Mouse (Mus musculus): ENCODE data around the gene Kcne4. TPM values are rescaled to one million over a fixed set of nuclear protein-coding genes. Genes with fewer than 3 reads are reported as not detected.
A peak's percentile ranks its signal among the peaks of the same experiment; 100 is the strongest.
"Not testable (repeated sequence)": the region's sequence is repeated elsewhere in the genome, so short reads cannot be mapped to it uniquely, and the experiment has no call there.

Gene Kcne4
- 0.75 and 0.84 TPM in 2 replicates for polyA plus RNA-seq (2012; rRNA removed)

- WGBS = 19% methylated on average over 10 of the region's 10 CpGs
- DNase-seq (ENCODE audit: low read depth, low spot score) = no peak
These were observed at the start of gene Kcne4 for GRCm38 (mm10) chr1:78816639-78817038. Gene Kcne4, plus strand, starts transcription at chr1:78816758.

- 8% methylated on average over 5 of the region's 5 CpGs for WGBS
- peak; percentile 21 for DNase-seq (ENCODE audit: low read depth, low spot score)
These were observed 34.7 kb upstream of the Kcne4 start for GRCm38 (mm10) chr1:78781899-78782298.

DNA sequence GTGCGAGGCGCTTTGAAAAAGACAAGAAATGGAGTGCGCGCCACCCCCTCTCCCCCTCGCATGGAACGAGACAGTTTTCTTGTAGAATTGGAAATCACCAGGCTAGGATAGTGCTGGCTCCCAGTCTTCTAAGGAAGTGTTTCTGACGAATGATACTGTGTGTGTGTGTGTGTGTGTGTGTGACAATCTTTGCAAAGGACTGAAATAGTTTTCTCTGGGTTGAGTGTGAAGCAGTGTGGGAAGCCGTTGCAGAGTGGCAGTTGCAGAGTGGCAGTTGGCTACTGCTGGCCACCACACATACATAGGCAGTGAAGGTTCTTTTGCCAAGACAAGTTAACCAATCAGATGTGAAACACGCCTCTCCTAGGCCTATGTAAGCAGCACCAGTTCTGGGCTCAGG lies 31.6 kb upstream of the Kcne4 start:
- 93% methylated on average over 9 of the region's 9 CpGs for WGBS
- not testable (repeated sequence) for DNase-seq (ENCODE audit: low read depth, low spot score)

GRCm38 (mm10) chr1:78789744-78790143 lies 26.8 kb upstream of the Kcne4 start:
- no peak for DNase-seq (ENCODE audit: low read depth, low spot score)
- 27% methylated on average over 1 of the region's 1 CpGs for WGBS

DNA sequence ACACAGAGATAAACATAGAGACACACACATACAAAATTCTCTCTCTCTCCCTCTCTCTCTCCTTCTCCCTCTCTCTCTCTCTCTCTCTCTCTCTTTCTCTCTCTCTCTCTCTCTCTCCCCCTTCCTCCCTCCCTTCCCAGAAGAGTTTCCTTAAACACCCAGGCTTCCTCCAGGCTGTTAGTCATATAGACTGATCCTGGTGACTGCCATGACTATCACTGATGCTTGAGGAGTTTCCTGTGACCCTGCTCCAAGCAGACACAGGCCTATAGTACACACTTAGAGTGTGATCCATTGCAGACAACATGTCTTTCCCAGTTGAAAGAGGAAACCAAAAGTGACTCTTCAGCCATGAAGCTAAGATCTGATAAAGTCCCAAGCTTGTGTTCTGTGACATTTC lies 9.1 kb upstream of the Kcne4 start:
- DNase-seq (ENCODE audit: low read depth, low spot score) = no peak

- WGBS = 71% methylated on average over 4 of the region's 4 CpGs
- no peak for DNase-seq (ENCODE audit: low read depth, low spot score)
These were observed 6.7 kb upstream of the Kcne4 start for GRCm38 (mm10) chr1:78809819-78810218.

- no peak for DNase-seq (ENCODE audit: low read depth, low spot score)
- 72% methylated on average over 3 of the region's 3 CpGs for WGBS
These were observed 5.7 kb upstream of the Kcne4 start for GRCm38 (mm10) chr1:78810904-78811303.

DNA sequence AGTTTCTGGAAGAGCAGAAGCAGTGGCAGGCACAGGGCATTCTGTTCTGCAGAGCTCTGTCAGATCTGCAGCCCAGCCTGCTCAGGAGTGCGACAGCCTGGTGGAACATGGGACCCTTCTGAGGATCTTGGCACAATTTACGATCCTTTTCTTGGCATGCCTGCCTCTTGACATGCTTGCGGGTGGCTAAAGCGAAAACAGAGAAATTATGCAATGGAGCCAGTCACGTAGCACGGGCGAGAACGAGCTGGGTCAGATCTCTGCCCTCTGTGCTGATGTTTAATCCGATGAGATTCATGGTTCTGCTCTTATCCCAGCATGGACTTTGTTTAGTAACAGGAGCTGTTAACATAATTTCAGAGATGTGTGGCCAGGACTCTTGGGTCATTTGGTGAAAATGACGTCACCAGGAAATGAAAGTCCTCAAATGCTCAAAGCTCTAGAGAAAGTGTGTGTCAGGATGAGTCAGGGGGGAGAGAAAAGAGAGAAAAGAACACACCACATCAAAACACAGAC lies 4.5 kb upstream of the Kcne4 start:
- no peak for DNase-seq (ENCODE audit: low read depth, low spot score)
- 16% methylated on average over 10 of the region's 10 CpGs for WGBS

DNA sequence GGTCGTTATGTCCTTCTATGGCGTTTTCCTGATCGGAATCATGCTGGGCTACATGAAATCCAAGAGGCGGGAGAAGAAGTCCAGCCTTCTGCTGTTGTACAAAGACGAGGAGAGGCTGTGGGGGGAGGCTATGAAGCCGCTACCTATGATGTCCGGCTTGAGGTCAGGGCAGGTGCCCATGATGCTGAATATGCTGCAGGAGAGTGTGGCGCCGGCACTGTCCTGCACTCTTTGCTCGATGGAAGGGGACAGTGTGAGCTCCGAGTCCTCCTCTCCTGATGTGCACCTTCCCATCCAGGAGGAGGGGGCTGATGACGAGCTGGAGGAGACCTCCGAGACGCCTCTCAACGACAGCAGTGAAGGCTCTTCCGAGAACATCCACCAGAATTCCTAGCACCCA lies 1.2 kb downstream of the Kcne4 start:
- WGBS = 82% methylated on average over 16 of the region's 16 CpGs
- no peak for DNase-seq (ENCODE audit: low read depth, low spot score)

DNA sequence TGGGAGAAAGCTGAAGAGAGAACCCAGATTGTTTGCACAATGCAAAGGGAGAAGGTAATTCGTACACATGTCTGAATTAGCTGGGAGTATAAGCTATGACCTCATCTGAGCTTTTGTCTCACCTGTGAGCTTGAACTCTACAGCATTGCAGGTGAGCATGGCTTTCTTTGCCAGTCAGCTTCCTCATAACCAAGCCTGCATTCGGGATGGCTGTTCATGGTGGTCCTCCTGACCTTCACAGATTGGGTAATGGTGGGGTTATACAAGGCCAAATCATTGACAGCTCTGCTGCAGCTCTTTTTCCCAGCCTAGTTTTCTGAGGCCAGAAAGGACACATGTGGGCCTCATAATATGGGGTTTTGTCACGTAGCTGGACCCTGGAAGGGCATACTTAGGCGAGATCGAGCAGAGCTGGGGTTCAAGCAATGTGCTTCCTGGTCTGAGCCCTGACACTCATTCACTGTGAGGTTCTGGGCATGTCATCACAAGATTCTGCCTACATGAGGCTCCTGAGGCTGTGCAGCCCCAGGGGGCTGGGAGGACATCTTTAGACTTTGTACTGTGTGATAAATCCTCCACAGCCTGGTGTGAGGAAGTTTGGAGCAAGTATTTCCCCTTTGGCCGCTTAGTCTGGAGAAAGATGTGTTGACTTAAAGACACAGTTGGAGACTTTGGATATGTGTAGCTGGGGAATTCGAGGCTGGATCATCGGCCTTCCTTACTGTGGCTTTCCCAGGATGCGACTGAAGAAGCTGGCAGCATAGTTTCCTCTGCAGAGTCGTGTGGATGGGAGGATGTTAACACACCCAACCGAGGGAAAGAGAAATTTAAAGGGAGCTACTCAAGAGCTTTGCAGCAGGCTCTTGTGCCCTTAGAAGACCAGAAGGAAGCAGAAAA lies 2.3 kb downstream of the Kcne4 start:
- 20% methylated on average over 11 of the region's 11 CpGs for WGBS

GRCm38 (mm10) chr1:78819592-78819991 lies 3.0 kb downstream of the Kcne4 start:
- WGBS = 20% methylated on average over 7 of the region's 7 CpGs
- no peak for DNase-seq (ENCODE audit: low read depth, low spot score)

More for the DNA sequence above, 2.3 kb downstream of the Kcne4 start:
- no peak for DNase-seq (ENCODE audit: low read depth, low spot score)

- no peak for DNase-seq (ENCODE audit: low read depth, low spot score)
- WGBS = 33% methylated on average over 8 of the region's 8 CpGs
These were observed 3.6 kb downstream of the Kcne4 start for GRCm38 (mm10) chr1:78820176-78820575.

DNA sequence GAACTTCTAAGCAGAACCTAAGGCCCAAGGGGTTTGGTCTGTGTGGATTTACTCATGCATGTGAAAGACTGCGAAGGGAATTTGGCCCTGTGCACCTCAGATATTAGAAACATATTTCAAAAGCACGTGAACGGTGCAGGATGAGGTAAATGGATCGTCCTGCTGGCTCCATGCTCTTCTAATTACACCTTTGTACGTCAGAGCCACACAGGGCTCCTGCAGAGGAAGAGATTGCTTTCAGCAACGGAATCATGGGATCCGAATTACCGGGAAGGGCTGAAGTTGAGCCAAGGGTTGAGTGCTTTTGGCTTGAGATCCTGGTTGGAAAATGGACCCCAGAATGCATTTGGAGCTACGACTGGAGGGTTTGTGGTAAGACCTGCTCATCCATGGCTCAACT lies 4.6 kb downstream of the Kcne4 start:
- no peak for DNase-seq (ENCODE audit: low read depth, low spot score)
- 66% methylated on average over 9 of the region's 9 CpGs for WGBS

DNA sequence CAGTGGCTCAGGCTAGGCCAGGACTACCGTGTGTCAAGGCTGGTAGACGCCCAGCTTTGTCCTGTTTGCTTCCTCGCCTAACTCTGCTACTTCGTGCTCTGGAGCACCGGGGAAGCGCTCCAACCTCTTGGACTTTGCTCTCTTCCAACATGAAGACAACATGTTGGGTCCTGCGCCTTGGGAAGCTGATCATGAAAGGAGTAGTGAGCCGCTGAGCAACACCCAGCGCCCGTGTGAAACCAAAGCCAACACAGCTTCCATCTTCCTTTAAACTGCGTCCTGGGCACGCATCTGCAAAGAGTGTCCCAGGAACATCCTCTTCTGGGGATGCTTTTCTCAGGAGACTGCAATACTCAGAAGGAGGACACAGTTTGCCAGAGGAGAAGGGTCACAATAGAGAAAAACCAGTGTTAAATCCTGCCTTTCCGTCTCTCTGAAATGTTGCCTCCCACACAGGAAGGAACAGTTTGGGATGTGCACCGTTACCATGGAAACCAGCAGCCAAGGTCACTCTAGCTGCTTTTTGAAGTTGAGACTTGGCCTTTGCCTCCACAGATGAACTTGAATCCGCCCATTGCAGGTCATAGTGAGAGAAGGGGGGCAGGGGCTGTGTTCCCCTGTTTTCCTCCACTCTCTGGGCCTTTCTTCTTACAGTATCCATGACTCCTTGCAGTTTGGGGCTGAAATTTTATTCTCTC lies 5.3 kb downstream of the Kcne4 start:
- 94% methylated on average over 15 of the region's 15 CpGs for WGBS
- DNase-seq (ENCODE audit: low read depth, low spot score) = no peak

DNA sequence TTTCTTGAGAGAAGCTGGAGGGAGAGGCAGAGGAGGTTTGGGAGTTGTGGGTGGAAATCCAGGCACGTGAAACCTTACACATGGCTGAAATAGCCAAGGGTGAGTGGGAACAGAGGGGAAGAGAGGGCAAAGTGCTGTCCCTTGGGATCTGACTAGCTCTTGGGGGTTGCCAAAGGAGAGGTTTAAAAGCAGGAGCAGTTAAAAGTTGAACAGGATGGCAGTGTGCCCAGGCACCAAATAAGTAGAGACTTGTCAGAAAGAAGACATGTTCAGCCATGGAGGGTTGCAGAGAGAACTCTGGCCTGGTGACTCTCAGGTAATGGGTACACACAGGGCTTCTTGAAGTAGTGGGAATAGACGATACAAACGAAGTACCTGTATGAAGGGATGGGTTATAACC lies 8.7 kb downstream of the Kcne4 start:
- no peak for DNase-seq (ENCODE audit: low read depth, low spot score)
- 86% methylated on average over 3 of the region's 3 CpGs for WGBS

- 88% methylated on average over 3 of the region's 3 CpGs for WGBS
- DNase-seq (ENCODE audit: low read depth, low spot score) = no peak
These were observed 21.9 kb downstream of the Kcne4 start for GRCm38 (mm10) chr1:78838468-78838867.

GRCm38 (mm10) chr1:78840769-78841168 lies 24.2 kb downstream of the Kcne4 start:
- 34% methylated on average over 2 of the region's 2 CpGs for WGBS
- no peak for DNase-seq (ENCODE audit: low read depth, low spot score)

- DNase-seq (ENCODE audit: low read depth, low spot score) = no peak
- 93% methylated on average over 1 of the region's 1 CpGs for WGBS
These were observed 29.1 kb downstream of the Kcne4 start for GRCm38 (mm10) chr1:78845661-78846060.

DNA sequence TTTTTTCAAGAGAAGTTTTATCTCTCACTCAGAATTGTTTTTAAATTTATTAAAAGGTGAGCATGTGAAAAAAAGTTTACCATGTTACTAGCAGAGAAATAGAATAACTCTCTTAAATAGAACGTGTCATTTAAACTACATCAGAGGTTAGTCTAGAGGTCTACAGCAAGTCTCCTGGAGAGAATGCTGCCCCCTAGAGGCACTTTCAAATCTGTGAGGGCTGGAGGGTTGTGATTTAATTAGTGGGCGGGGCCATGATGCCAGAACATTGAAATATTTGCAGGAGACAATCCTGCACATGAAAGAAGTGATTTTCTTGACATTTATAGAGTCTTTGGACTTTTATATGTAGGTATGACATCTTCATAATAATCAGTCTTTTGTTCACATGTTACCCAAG lies 29.9 kb downstream of the Kcne4 start:
- WGBS = 34% methylated on average over 2 of the region's 2 CpGs
- DNase-seq (ENCODE audit: low read depth, low spot score) = no peak

GRCm38 (mm10) chr1:78852408-78853093 lies 36.0 kb downstream of the Kcne4 start:
- DNase-seq (ENCODE audit: low read depth, low spot score) = no peak
- 54% methylated on average over 17 of the region's 17 CpGs for WGBS
